Mouse (Mus musculus) layer of hippocampus, adult 2 months (tissue): ENCODE results near the gene Scaf11. TPM values are rescaled to one million over a fixed set of nuclear protein-coding genes. Genes with fewer than 3 reads are reported as not detected.
"Not testable (repeated sequence)": the region's sequence is repeated elsewhere in the genome, so short reads cannot be mapped to it uniquely, and the experiment has no call there.

Source experiments
- DNase-seq, 2 experiments: peaks; one replicate each; pipeline ENCODE4 v3.0.0; 2022; ENCODE audit warnings: low spot score in 2 of 2
- H3K27ac ChIP-seq: fragments of 200-600 bp; 2 replicates; pipeline ENCODE4 v1.8.1; 2022
- H3K4me3 ChIP-seq: fragments of 200-600 bp; 2 replicates; pipeline ENCODE4 v1.8.1; 2022; ENCODE audit warnings: mild to moderate bottlenecking
- CTCF ChIP-seq: fragments of 200-600 bp; conservative IDR thresholded peaks from 2 replicates; pipeline ENCODE4 v1.8.1; 2022; ENCODE audit warnings: antibody characterized with exemption, mild to moderate bottlenecking, moderate library complexity
- total RNA-seq, 2 experiments: library from RNA; stranded (reverse); gene quantifications; 2 replicates each; pipeline ENCODE4 v1.2.3; 2021

Gene Scaf11
- total RNA-seq, 2 experiments from 2014 or later, result 55.8 to 57.8 TPM

DNA sequence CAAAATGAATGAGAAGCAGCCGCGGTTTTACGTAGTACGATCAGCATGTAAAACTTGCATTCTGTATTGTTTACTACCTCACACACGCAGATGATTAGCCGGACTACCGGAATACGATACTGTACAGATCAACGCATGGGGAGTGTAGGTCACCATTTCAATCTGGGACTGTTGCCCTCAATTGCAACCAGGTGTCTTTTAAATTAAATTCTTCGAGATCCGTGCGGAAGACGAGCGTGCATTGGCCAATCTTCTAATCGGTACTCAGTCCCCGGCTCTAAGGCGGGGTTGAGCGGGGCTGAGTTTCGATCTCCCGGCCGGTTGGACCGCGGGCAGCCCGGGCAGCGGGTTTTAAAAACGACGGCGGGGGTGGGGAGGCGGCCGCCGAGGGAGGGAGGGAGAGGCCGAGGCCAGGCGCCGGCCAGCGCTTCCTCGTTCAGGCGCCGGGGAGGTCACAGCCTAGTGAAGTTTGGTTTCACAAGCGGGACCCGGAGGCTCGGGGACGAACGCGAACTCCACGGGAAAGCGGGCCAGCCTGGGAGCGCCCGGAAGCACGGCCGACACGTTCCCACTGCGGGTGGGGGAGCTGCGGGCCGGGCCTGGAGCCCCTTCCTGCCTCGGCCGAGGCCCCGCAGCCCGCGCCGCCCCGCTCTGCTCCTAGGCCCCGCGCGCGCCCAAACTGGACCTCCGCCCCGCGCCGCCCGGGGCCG, 747 bp downstream of the Scaf11 start:
- H3K27ac ChIP-seq, result peak overlapping the region; percentile 97
- DNase-seq, result peak in 1 of 2 experiments; percentile 24
- peak overlapping the region; percentile 85 for H3K4me3 ChIP-seq
- TF ChIP-seq CTCF, result no peak

DNA sequence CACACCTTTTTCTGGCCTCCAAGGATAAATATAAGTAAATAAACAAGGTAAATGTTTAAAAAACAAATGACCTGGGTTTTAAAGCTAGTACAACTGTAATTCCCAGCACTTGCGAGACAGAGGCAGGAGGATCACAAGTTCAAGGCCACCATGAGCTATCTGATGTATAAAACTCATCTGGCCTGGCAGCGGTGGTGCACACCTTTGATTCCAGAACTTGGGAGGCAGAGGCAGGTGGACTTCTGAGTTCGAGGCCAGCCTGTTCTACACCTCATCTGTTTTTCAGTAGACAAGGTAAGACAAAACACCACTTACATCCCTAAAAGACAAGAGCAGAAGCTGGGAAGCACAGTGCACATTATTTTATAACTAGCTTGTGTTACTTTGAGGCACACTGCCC, 2.4 kb downstream of the Scaf11 start:
- Histone ChIP-seq H3K4me3 (no peak overlapping the region), H3K27ac (no peak overlapping the region)
- no peak for TF ChIP-seq CTCF
- no peak for DNase-seq

- Histone ChIP-seq H3K27ac (no peak overlapping the region), H3K4me3 (no peak overlapping the region)
- TF ChIP-seq CTCF, result no peak
- no peak for DNase-seq
Measured at GRCm38 (mm10) chr15:96457338-96457664, 3.3 kb downstream of the Scaf11 start.

GRCm38 (mm10) chr15:96456651-96457337, 3.8 kb downstream of the Scaf11 start:
- no peak for TF ChIP-seq CTCF
- Histone ChIP-seq H3K4me3 (no peak overlapping the region), H3K27ac (no peak overlapping the region)
- DNase-seq, result no peak

DNA sequence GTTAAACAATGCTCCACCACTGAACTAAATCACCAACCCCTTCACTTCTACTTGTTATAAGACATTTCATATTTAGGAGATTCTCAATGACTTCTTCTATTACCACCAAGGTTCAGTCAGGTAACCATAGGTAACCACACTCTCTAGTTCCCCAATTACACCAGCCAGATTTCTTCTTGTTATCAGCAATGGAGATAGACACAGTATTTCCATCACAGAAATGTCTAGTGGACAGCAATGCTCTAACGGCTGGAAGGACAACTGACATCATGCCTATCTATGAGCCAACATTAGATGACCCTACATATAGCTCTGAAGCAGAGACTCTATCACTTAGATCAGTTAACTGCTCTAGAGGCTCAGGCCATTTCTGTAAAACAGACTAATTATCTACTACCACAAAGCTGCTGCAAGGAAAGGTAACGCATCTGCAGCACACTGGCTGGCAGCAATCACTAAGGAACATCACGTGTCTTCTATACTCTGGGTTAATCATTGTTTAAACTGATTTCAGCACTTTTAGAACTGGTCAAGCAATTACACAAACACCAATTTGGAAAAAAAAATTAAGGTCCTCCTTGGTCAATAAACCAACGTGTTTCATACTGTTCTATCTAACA, 4.9 kb downstream of the Scaf11 start:
- no peak for DNase-seq
- Histone ChIP-seq H3K4me3 (no peak overlapping the region), H3K27ac (no peak overlapping the region)
- TF ChIP-seq CTCF, result no peak

DNA sequence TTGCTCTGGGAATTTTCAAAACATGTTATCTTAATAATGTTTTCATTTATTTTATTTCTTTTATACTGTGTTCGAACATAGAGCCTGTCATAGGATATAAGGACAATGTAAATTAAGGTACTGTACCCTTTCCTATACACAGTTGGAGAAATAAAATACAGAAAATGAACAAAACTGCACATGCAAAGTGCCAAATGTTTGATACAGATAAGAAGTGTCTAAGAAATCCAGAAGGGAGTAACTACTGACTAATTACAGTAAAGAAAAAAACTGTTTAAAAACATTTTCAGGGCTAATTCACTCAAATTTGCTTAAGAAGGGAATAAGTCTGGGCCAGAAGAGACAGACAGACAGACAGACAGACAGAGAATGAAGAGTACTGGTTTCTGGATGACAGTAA, 7.3 kb downstream of the Scaf11 start:
- no peak for TF ChIP-seq CTCF
- Histone ChIP-seq H3K27ac (no peak overlapping the region), H3K4me3 (no peak overlapping the region)
- no peak for DNase-seq

GRCm38 (mm10) chr15:96448656-96449299, 11.9 kb downstream of the Scaf11 start:
- no peak for DNase-seq
- no peak overlapping the region for H3K27ac ChIP-seq
- H3K4me3 ChIP-seq, result no peak overlapping the region
- TF ChIP-seq CTCF, result no peak

- no peak for DNase-seq
- TF ChIP-seq CTCF, result no peak
- no peak overlapping the region for H3K4me3 ChIP-seq
- no peak overlapping the region for H3K27ac ChIP-seq
Measured at GRCm38 (mm10) chr15:96446785-96447184, 13.9 kb downstream of the Scaf11 start.

- not testable (repeated sequence) for H3K4me3 ChIP-seq, H3K27ac ChIP-seq, DNase-seq
Measured at GRCm38 (mm10) chr15:96441480-96441879, 19.2 kb downstream of the Scaf11 start.

- Histone ChIP-seq H3K27ac (no peak overlapping the region), H3K4me3 (no peak overlapping the region)
- peak; percentile 55 for TF ChIP-seq CTCF
- DNase-seq, result no peak
Measured at GRCm38 (mm10) chr15:96434202-96434601, 26.4 kb downstream of the Scaf11 start.

DNA sequence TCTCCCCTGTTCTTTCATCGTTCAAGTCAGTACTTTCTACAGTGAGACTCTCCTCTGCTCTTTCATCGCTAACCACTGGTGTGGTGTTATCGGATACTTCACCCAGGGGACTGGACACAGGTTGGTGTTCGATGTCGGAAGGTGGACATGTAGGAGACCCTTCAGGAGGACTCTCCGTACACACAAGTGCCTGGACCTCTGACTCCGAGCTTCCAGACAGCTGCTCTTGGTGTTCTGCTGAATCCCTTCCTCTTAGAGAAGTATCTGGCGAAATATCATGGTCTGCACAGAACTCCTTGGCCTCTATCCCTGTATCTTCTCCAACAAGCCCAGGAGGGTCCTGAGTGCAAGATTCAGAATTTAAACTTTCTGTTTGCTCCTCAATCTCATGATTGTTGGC, 40.7 kb downstream of the Scaf11 start:
- H3K4me3 ChIP-seq, result no peak overlapping the region
- H3K27ac ChIP-seq, result no peak overlapping the region
- no peak for DNase-seq
- TF ChIP-seq CTCF, result no peak

DNA sequence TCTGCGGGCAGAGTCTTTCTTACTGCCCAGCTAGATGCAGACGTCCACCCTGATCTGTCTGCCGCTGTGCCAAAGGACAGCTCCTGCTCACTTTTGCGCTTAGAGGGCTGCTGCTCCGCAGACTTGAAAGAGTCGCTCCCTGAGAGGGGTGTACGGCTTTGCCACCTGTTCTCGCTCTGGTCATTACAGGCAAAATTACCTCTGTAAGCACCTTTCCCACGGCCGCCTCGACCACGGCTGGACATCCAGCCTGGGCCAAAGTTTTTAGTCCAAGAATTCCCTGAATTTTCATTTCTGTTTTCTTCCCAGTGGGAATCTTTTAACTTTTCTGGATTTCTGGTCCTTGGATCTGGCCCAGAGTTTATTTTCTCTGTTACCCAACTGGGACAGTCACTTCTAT, 42.5 kb downstream of the Scaf11 start:
- TF ChIP-seq CTCF, result no peak
- H3K27ac ChIP-seq, result no peak overlapping the region
- no peak for DNase-seq
- no peak overlapping the region for H3K4me3 ChIP-seq

GRCm38 (mm10) chr15:96408717-96409121, 51.9 kb downstream of the Scaf11 start:
- no peak for TF ChIP-seq CTCF
- Histone ChIP-seq H3K4me3 (no peak overlapping the region), H3K27ac (no peak overlapping the region)
- DNase-seq, result peak in 1 of 2 experiments; percentile 27
